Mouse (Mus musculus): Measurements from ENCODE around the gene Strap. TPM values are rescaled to one million over a fixed set of nuclear protein-coding genes. Genes with fewer than 3 reads are reported as not detected.

Gene Strap
- 277 TPM for polyA plus RNA-seq (2014; fragmentation: Illumina TruSeq; extraction: RNeasy Lipid Tissue Mini Kit (QIAGEN cat#74804); ENCODE audit: low read depth, low replicate concordance)

GRCm38 (mm10) chr6:137734846-137735609 lies at the start of gene Strap:
Gene Strap, plus strand, starts transcription at chr6:137735078.

GRCm38 (mm10) chr6:137754056-137754856 lies 19.4 kb downstream of the Strap start, which contains the start of gene Dera:
Gene Dera, plus strand, starts transcription at chr6:137754546.

Other genes with a start within 250 kb of the Strap start
- gene Eps8, start 80.2 kb upstream of the Strap start, polyA plus RNA-seq (2014; fragmentation: Illumina TruSeq; extraction: RNeasy Lipid Tissue Mini Kit (QIAGEN cat#74804); ENCODE audit: low read depth, low replicate concordance), result 12.6 TPM
- 10.7 TPM for gene Dera, start 19.5 kb downstream of the Strap start, polyA plus RNA-seq (2014; fragmentation: Illumina TruSeq; extraction: RNeasy Lipid Tissue Mini Kit (QIAGEN cat#74804); ENCODE audit: low read depth, low replicate concordance)

Data from testis, adult 10 weeks (tissue).